Mouse (Mus musculus) 416B (cell line): ENCODE measurements around the gene Ring1.

Experiments
- DNase-seq: peaks from one replicate; pipeline ENCODE4 v3.0.0; 2011; ENCODE audit warnings: low read depth

Ring1 gene

DNA sequence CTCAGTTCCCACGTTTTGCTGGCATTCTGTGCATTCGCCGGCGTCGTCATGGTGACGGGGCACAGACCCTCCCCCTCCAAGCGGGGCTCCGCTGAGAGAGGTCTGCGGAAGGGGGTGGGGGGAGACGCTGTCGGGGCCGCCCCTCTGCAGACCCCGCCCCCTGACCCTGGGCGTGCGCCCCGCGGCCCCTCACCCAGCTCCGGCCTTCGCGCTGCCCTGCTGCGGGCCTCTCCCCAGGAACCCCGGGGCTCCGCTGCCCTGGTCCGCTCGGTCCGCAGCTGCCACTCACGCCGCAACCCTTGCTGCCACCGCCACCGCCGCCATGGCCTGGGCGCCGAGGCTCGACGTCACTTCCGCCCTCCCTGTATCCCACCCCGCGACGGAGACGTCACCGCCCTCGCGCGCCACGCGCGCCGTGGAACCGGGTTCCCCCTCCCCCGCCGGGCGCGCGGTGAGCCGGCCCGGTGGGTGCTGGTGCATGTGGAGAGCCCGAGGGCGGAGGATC lies at the start of gene Ring1:
Gene Ring1, minus strand, starts transcription at position 364 of the 505 bp plus-strand sequence.
- peak; percentile 63 for DNase-seq

DNA sequence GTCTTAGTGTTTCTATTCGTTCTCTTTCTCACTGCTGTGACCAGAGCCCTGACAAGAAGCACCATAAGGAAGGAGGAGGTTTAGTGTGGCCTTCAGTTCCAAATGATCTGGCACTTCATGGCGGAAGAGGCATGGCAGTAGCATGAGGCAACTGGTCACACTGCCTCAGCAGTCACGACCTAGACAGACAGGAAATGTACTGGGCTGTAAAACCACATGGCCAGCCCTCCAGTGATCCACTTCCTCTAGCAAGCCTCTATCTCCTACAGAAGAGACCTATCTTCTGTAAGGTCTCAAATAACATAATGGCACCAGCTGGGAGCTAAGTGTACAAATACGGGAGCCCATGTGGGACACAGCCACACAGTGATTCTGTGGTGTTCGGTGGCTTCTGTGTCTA lies 47.6 kb upstream of the Ring1 start:
- peak; percentile 86 for DNase-seq

DNA sequence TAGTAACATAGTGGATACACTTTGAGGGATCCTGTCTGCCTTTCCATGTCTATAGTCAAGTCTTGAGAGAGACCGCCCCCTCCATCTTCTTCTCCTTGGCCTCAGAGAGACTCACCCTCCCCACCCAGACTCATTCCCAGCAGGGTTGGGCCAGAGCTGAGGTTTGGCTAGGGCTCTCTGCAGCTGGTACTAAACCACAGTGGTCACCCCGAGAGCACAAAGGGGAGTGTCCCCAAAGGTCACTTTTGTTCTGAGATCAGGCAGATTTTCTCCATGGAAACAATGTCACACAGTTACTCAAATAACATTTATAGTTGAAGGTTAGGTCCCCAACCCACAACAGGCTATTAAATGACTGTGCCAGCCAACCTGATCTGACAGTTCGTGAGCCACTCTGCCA lies 44.4 kb upstream of the Ring1 start:
- peak; percentile 67 for DNase-seq

DNA sequence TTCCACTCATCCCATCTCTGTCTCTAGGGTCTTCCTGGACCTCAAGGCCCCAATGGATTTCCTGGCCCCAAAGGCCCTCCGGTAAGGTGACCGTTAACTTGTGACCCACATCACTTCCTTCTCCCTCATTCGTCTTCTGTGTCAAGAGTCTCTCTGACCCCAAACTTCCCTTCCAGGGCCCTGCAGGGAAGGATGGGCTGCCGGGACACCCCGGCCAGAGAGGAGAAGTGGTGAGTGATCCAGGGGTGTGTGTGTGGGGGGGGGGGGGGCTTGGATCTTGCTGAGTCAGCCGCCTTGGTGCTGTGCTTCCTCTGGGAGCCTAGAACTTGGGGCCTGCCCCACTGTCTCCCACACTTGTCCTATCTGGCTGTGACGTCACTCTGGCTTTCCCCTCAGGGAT lies 32.7 kb upstream of the Ring1 start:
- peak; percentile 45 for DNase-seq

DNA sequence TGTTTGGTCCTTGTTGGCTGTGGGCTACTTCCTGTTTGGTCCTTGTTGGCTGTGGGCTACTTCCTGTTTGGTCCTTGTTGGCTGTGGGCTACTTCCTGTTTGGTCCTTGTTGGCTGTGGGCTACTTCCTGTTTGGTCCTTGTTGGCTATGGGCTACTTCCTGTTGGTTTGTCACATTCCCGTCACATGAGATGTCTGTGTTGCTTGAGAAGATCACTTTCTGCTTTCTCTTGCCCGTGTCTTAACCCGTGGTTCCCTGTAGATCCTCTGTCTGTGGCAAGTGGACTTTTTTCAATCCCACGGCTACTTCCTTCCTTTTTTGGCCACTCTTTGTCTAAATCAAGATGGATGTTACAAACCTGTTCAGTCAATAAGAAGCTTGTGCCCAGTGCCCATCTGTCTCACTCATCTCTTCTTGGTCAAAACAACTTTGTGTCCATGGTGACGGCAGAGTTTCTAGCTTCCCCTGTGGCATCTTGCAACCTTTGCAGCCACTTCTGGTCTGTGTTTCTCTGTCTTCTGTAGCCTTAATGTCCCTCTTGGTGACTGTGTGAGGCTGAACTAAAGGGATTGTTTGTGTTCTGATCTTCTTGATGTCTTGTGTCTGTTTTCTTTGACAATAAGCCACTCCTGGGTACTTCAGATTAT lies 23.0 kb upstream of the Ring1 start:
- peak; percentile 65 for DNase-seq

DNA sequence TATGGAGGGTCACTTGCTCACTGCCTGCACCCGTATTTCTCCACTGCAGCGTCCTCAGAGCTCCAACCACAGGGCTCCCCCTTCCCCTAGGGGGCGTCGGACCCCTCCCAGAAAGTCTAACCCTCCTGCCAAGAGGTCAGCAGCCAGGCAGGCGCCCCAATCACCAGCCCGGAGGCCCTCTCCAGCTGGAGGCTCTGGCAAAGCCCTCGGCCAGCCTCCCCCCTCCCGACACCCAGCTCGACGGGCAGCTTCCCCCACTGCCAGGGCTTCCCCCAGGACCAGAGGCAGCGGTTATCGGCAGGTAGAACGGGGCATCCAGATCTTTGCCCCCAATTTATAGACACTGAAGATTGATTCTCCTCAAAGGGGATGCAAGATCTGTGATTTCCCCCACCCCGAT lies 21.5 kb upstream of the Ring1 start:
- no peak for DNase-seq

DNA sequence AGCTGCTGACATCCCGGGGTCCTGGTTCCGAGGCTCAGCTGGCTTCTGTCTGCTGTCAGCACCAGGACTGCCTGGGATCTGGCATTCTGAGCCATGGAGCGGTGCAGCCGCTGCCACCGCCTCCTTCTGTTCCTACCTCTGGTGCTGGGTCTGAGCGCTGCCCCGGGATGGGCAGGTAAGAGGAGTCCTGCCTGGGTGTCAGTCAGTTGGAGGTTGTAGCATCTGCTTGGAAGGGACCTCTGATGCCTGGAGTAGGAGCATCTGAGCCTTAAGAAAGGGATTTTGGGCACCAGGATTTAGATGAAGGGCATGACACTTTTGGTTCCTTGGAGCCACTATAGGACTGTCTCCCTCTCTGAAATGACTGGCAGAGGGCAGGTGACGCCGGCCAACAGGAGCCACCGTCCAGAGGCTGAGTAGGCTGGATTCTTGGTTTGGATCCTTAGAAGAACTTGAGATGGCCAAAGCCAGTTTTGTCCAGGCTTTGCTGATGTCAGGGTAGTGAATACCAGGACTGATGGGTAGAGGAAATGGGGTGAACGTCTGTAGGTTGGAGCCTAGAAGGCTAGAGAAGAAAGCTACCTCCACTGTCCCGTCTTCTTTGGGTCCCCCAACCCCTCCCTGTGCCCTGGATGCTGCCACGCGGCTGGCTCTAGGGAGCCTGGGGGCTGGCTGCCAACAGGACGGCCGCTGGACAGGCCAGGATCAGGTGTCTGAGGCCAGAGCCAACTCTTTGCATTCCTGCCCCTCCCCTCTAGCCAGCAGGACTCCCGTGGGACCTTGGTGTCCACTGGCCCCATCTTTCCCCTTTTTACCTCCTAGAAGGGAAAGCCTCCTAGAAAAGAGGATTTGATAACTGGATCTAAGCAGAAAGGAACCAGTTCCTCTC lies 15.3 kb upstream of the Ring1 start:
- DNase-seq: no peak

DNA sequence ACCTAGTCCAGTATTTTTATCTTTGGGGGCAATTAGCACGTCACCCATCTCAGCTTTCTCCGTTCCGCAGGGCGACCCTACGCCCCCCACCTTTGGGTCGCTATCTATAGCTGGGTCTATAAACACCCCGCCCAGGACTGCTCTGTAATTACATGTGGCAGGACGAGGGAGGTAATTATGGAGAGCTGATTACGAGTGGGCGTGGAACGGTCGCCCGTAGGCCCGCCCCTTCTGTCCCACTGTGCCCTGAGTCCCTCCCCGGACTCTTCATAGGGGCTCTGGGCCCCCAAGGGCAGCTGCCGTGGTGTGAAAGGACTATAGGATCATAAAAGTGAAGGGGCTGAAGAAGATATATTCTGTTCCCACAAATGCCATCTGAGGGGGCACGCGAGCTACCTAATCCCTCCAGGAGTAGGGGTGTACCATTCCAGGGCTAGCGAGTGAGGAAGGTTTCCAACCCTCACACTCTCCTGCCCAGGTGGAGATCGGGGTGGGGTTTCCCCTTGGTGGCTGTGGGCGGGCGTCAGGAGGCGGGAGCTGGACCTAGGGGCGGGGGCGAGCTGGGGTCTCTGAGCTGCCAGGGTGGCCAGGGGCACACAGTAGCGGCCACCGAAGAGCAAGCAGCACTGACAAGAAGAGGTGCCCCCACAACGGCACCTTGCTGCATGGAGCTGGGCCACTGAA lies 14.5 kb upstream of the Ring1 start, which contains the start of gene Col11a2:
Gene Col11a2, plus strand, starts transcription at position 560 of the 684 bp plus-strand sequence.
- DNase-seq: no peak

DNA sequence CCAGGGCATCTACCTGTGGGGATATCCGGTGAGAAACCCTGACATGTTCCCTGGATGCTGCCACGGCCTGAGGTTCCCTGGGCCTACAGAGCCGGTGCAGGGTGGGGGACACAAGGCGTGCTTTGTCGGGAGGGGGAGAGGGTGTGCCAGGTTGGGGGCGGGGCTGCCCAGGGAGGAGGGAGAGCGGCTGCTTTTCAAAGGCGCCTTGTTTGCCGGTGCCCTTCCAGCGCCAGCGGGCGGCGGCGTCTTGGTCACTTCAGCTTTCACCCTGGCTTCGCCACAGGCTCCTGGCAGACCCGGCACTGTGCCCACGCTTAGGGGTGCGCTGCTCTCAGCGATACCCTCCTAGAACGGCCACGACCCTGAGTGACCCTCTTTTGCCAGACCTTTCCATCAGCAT lies 14.0 kb upstream of the Ring1 start:
- DNase-seq: no peak

DNA sequence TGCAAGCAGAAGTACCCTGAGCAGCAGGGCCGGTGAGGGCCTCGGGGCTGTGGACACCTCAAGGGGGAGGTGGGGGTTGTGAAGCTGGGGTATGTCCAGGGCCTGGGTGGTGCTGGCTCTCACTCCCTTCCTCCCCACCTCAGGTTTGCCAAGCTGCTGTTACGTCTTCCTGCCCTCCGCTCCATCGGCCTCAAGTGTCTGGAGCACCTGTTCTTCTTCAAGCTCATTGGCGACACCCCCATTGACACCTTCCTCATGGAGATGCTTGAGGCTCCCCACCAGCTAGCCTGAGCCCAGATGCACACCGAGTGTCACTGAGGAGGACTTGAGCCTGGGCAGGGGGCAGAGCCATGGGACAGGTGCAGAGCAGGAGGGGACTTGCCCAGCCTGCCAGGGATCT lies 12.8 kb upstream of the Ring1 start:
- no peak for DNase-seq

DNA sequence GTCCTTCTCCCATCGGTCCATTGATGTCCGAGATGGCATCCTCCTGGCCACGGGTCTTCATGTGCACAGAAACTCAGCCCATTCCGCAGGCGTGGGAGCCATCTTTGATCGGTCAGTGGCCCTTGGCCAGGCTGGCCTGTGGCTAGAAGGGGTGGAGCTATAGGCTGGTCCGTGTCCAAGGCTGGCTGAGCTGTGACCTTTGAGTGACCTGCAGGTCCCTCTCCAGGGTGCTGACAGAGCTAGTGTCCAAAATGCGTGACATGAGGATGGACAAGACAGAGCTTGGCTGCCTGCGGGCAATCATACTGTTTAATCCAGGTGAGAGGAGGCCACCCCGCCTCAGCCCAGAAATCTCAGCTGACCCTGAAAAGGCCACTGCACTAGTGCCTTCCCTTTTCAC lies 12.2 kb upstream of the Ring1 start:
- DNase-seq: no peak

DNA sequence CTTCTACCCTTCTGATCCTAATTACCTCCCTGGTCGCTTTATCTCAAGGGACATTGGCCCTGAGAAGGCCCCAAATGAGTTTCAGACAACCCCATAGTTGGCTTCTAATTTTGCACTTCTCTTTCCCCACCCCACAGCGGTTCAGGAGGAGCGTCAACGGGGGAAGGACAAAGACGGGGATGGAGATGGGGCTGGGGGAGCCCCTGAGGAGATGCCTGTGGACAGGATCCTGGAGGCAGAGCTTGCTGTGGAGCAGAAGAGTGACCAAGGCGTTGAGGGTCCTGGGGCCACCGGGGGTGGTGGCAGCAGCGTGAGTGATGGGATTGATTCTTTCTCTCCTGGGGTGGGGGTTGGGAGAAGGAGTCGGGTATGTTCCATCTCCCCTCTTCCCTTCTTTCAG lies 11.0 kb upstream of the Ring1 start:
- DNase-seq: no peak

DNA sequence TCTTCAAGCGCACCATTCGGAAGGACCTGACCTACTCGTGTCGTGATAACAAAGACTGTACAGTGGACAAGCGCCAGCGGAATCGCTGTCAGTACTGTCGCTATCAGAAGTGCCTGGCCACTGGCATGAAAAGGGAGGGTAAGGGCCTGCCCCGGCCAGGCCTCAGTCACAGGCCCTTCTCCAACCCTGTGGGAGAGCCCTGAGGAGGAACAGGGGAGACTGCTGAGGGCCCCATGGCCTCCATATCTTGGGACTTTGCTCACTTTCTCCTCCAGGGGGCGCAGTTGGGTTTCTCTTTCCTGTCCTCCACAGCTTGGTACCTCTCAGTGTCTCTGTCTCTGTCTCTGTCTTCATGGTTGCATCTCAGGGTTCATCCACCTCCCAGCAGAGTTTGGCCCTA lies 9.6 kb upstream of the Ring1 start:
- DNase-seq: peak; percentile 78

DNA sequence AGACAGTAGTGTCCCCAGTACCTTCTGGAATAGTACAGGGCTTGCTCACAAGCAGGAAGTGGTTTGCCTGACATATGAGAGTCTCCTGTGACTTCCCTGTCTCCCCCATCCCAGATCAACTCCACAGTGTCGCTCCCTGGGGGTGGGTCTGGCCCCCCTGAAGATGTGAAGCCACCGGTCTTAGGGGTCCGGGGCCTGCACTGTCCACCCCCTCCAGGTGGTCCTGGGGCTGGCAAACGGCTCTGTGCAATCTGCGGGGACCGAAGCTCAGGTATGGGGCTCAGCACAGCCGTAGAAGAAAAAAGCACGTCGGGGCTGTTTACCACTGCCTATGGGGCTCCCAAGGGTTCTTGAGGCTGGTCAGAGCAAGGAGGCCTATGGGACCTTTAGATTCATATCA lies 9.0 kb upstream of the Ring1 start:
- DNase-seq: no peak

DNA sequence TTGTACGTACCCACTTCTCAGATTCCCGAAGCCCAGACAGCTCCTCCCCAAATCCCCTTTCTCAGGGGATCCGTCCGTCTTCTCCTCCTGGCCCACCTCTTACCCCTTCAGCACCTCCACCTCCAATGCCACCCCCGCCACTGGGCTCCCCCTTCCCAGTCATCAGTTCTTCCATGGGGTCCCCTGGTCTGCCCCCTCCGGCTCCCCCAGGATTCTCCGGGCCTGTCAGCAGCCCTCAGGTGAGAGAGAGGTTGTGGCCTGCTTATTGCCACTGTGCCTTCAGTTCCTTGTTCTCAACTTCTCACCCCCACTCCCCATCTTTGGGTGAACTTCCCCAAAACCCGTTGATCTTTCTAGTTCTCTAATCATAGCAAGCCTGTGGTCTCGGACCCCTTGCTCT lies 8.3 kb upstream of the Ring1 start:
- DNase-seq: peak; percentile 44

DNA sequence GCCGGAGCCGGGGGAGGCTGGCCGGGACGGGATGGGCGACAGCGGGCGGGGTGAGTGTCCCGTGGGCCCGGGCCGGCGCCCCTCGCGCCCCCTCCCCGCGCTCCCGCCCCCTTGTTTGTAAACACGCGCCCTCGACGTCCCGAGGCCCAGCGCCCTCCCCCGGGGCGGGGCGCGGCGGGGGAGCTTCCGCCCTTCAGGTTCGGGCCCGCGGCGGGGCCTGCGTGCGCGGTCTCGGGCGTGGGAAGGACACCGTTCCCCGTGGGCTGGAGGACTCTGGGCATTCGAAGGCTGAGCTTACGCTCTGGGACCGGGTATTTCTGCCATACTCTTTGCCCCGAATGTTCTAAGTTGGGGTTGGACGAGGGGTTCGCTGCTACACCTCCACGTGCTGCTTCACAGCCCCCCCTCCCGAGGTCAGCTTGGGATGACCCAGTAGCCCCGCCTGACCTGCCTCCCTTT lies 7.7 kb upstream of the Ring1 start:
- DNase-seq: peak; percentile 73

DNA sequence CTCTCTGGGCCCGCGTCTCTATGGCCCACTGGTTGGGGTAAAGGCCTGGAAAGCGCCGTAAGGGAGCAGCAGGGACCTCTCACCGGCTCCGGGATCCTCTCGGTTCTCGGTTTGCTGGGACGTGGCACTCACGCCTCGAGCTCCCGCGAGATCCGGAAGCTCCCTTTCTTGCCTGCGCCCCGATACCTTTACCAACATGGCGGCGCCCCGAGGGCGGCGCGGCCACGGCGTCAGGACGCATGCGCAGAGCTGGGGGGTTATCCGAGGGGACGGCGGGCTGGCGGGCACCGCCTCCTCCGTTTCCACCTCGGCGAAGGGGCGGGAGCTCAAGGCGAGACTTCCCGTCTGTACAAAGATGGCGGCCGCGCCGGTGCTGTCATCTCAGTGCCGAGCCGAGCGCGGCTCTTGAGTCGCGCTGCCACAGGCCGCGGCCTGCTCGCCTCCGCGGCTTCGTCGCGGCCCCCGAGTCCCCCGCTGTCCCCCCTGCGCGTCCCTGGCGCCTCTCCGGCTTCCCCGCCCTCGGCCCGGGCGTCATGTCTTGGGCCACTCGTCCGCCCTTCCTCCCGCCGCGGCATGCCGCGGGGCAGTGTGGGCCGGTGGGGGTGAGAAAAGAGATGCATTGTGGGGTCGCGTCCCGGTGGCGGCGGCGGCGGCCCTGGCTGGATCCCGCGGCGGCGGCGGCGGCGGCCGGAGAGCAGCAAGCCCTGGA lies 7.1 kb upstream of the Ring1 start, which contains the start of the genes Slc39a7 and Rxrb:
Gene Slc39a7, minus strand, starts transcription at position 218 of the 709 bp plus-strand sequence.
Gene Rxrb, plus strand, starts transcription at position 348 of the 709 bp plus-strand sequence.
- DNase-seq: peak; percentile 98

DNA sequence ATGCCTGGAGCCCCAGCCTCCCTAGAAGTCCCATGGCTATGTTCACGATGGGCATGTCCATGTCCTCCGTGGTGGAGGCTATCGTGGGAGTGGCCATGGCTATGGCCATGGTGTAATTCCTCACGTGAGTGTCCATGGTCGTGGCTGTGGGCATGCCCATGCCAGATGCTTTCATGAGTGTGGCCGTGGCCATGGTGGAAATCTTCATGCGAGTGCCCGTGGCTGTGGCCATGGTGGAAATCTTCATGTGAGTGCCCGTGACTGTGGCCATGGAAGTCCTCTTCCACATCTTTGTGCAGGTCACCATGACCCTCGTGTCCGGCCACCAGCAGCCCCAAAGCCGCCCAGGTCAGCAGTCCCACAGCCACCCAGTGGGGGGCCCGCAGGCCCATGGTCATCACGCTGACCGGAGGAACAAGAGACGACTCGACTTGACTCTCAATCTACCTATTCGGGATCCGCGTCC lies 6.4 kb upstream of the Ring1 start:
- no peak for DNase-seq

DNA sequence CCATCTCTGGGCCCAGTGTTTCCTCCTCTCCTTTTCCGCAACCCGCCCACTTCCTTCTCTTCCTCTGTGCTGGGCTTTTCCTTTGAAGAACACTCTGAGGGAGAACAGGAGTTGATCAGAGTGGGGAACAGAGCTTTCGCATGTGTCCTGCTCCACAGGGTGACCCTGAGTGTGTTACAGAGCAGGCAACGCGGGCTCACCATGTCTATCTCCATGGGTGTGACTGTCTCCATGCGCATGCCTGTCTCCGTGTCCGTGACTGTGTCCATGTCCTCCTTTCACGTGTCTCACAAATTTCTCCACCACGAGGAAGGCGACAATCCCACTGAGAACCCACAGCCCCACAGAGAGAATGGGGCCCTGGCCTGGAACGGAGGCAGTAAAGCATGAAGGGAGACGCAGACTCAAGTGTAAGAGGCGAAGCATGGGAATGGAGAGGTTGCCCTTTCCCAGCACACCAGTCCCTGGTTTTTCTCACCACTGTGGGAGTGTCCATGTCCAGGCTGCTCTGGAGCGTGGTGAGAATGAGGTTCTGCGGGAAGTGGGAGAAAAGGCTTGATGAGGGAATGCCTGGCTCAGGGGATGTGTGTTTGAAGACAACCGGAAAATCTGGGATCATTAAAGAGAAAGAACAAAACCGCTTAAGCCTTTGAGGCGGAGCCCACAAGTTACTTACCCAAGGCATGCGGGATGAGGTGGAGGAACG lies 5.6 kb upstream of the Ring1 start:
- no peak for DNase-seq

DNA sequence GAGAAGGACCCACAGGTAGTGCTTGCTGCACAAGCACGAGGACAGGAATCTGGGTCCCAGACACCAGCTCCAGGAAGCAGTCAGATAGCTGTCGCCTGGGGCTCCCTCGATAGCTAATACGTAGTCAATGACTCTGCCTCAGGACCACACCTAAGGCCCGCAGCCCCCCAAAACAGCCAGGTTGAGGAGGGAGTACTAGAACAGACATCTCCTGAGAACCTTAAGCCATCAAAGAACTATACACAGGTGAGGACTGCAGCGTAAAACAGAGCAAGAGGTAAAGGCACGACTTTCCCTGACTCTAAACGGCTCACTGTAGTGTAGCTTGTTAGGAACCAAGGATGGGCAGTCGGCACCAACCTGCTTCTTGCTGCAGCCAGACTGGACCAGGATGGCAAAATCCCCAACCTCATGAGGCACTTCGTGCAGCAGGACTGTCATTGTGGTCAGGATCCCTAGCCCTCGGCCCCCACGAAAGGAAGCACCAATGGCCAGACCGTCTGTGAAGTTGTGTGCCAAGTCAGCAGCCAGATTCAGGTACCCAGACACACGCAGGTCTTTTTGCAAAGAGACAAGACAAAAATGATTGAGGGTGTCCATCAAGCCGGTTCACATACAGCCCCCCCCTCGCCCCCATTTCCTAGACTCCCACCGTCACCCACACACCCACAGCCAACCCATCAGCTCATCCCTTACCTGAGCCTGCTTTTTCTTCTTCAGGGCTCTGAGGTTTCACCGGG lies 4.8 kb upstream of the Ring1 start:
- DNase-seq: no peak
